Mouse (Mus musculus) heart, adult 2 months (tissue): ENCODE measurements around the gene Crtc3.

Experiments
- EP300 ChIP-seq: fragments of 200-500 bp; IDR thresholded peaks from 2 replicates; pipeline ENCODE4 v1.6.1; 2011; ENCODE audit warnings: low read depth, low read length, control low read depth; ENCODE audit not compliant: insufficient read depth
- POLR2A ChIP-seq: fragments of 200-500 bp; IDR thresholded peaks from 2 replicates; pipeline ENCODE4 v1.6.1; 2011; ENCODE audit warnings: mild to moderate bottlenecking, low read depth, low read length, control low read depth; ENCODE audit not compliant: insufficient read depth

- TF ChIP-seq POLR2A = no peak
- TF ChIP-seq EP300 = no peak
These were observed 30.4 kb upstream of the Crtc3 start for GRCm38 (mm10) chr7:80719038-80719437.
